Mouse (Mus musculus): Measurements from ENCODE around the gene Alg5. TPM values are rescaled to one million over a fixed set of nuclear protein-coding genes. Genes with fewer than 3 reads are reported as not detected.

Gene Alg5
- total RNA-seq, 1 experiment = 38.1 TPM

DNA sequence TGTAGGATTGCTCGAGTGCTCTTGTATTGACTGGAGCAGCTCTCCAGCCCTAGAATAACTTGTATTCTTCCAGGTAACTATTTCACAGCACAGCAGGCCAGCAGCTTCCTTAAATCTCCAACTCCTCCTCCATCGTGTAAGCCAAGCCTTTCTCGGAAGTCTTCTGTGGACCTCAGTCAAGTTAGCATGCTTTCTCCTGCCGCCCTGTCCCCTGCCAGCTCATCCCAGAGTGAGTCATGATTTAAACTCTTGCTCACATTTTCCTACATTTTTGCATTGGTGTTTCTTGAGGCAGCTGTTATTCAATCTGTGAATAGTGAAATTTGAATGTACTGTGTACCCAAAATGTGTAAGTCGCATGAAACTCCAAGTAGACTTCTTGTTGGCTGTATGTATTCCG, 19.9 kb upstream of the Alg5 start:
- Histone ChIP-seq H3K9ac (ENCODE audit: insufficient read depth, low read depth, low read length, poor library complexity, severe bottlenecking) (no peak overlapping the region), H3K27ac (ENCODE audit: insufficient read depth, low read depth, low read length, poor library complexity, severe bottlenecking) (no peak overlapping the region), H3K9me3 (ENCODE audit: control insufficient read depth, insufficient read depth, low read depth, low read length) (no peaks in the 10 kb centered on the region), H3K4me1 (ENCODE audit: control insufficient read depth in 2 of 2, insufficient read depth in 2 of 2, low read length in 2 of 2, poor library complexity in 1 of 2) (no peaks in the 10 kb centered on the region), H3K36me3 (ENCODE audit: control insufficient read depth, insufficient read depth, low read length, poor library complexity, severe bottlenecking) (peaks cover 35% of the 10 kb centered on the region), H3K4me3 (ENCODE audit: insufficient read depth in 1 of 2, low read depth in 1 of 2, low read length in 2 of 2, poor library complexity in 1 of 2, severe bottlenecking in 1 of 2) (no peak overlapping the region)
- in situ Hi-C loops (cut with MboI; ENCODE audit: low sequenced_read_pairs in 2 of 2, unreplicated experiment in 2 of 2) = no loop called here
- no peak for DNase-seq (ENCODE audit: low read depth, low spot score)
- TF ChIP-seq MAFK (IDR thresholded peaks at IDR 0.05; ENCODE audit: insufficient read depth, low read depth, low read length) (no peak), CHD2 (IDR thresholded peaks at IDR 0.05; ENCODE audit: low read depth, low read length) (no peak), ZNF384 (IDR thresholded peaks at IDR 0.05; ENCODE audit: low read depth, low read length) (no peak), ZC3H11A (IDR thresholded peaks at IDR 0.05; ENCODE audit: borderline replicate concordance, low read depth, low read length) (no peak), HCFC1 (IDR thresholded peaks at IDR 0.05; ENCODE audit: borderline replicate concordance, insufficient read depth, low read length) (no peak)

DNA sequence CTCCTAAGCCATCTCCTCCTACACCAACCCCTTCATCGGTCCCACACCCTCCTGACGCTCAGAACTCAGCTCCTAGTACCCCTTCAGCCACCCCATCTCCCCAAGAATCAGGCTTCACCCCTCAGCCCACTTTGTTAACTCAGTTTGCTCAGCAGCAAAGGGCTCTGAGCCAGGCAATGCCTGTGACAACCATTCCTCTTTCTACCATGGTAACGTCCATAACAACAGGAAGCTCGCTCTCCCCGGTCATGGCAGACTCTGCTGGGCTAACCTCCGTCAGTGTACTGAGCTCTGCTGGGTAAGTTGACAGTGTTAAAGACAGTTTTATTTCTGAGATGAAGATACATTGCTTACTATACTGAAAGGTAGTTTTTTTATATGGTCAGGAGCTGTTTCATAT, 18.0 kb upstream of the Alg5 start:
- in situ Hi-C loops (cut with MboI; ENCODE audit: low sequenced_read_pairs in 2 of 2, unreplicated experiment in 2 of 2) = no loop called here
- TF ChIP-seq CHD2 (IDR thresholded peaks at IDR 0.05; ENCODE audit: low read depth, low read length) = no peak
- no peak for TF ChIP-seq ZNF384 (IDR thresholded peaks at IDR 0.05; ENCODE audit: low read depth, low read length)
- TF ChIP-seq HCFC1 (IDR thresholded peaks at IDR 0.05; ENCODE audit: borderline replicate concordance, insufficient read depth, low read length) = no peak
- TF ChIP-seq ZC3H11A (IDR thresholded peaks at IDR 0.05; ENCODE audit: borderline replicate concordance, low read depth, low read length) = no peak
- no peak for TF ChIP-seq MAFK (IDR thresholded peaks at IDR 0.05; ENCODE audit: insufficient read depth, low read depth, low read length)
- H3K4me1 ChIP-seq (ENCODE audit: control insufficient read depth in 2 of 2, insufficient read depth in 2 of 2, low read length in 2 of 2, poor library complexity in 1 of 2) = no peaks in the 10 kb centered on the region
- no peaks in the 10 kb centered on the region for H3K9me3 ChIP-seq (ENCODE audit: control insufficient read depth, insufficient read depth, low read depth, low read length)
- DNase-seq (ENCODE audit: low read depth, low spot score) = no peak
- H3K27ac ChIP-seq (ENCODE audit: insufficient read depth, low read depth, low read length, poor library complexity, severe bottlenecking) = no peak overlapping the region
- no peak overlapping the region for H3K4me3 ChIP-seq (ENCODE audit: insufficient read depth in 1 of 2, low read depth in 1 of 2, low read length in 2 of 2, poor library complexity in 1 of 2, severe bottlenecking in 1 of 2)
- H3K36me3 ChIP-seq (ENCODE audit: control insufficient read depth, insufficient read depth, low read length, poor library complexity, severe bottlenecking) = peaks cover 27% of the 10 kb centered on the region
- H3K9ac ChIP-seq (ENCODE audit: insufficient read depth, low read depth, low read length, poor library complexity, severe bottlenecking) = no peak overlapping the region

DNA sequence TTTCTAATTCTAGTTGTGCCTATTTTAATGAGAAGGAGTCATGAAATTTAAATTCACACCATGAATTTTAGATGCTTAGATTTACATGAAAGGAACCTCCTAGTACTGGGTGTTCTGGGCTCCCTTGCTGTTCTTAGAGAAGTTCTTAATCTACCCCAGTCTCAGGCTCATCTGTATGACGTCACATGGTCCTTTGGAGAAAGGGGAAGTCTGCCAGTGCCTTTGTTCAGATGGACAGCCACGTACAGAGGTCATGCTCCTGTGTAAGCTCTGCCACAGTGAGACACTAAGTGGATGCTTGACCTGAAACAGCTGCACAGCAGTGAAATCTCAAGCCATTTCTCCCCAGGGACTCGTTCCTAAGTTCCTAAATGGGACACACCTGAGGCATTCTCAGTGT, 16.4 kb upstream of the Alg5 start:
- peaks cover 28% of the 10 kb centered on the region for H3K36me3 ChIP-seq (ENCODE audit: control insufficient read depth, insufficient read depth, low read length, poor library complexity, severe bottlenecking)
- in situ Hi-C loops (cut with MboI; ENCODE audit: low sequenced_read_pairs in 2 of 2, unreplicated experiment in 2 of 2) = no loop called here
- DNase-seq (ENCODE audit: low read depth, low spot score) = no peak
- no peak overlapping the region for H3K9ac ChIP-seq (ENCODE audit: insufficient read depth, low read depth, low read length, poor library complexity, severe bottlenecking)
- H3K9me3 ChIP-seq (ENCODE audit: control insufficient read depth, insufficient read depth, low read depth, low read length) = no peaks in the 10 kb centered on the region
- H3K4me3 ChIP-seq (ENCODE audit: insufficient read depth in 1 of 2, low read depth in 1 of 2, low read length in 2 of 2, poor library complexity in 1 of 2, severe bottlenecking in 1 of 2) = no peak overlapping the region
- H3K4me1 ChIP-seq (ENCODE audit: control insufficient read depth in 2 of 2, insufficient read depth in 2 of 2, low read length in 2 of 2, poor library complexity in 1 of 2) = peaks cover 2 to 6% of the 10 kb centered on the region in 2 experiments; a peak in 1 of 4 replicates
- H3K27ac ChIP-seq (ENCODE audit: insufficient read depth, low read depth, low read length, poor library complexity, severe bottlenecking) = no peak overlapping the region
- TF ChIP-seq HCFC1 (IDR thresholded peaks at IDR 0.05; ENCODE audit: borderline replicate concordance, insufficient read depth, low read length) = no peak
- TF ChIP-seq ZC3H11A (IDR thresholded peaks at IDR 0.05; ENCODE audit: borderline replicate concordance, low read depth, low read length) = no peak
- TF ChIP-seq ZNF384 (IDR thresholded peaks at IDR 0.05; ENCODE audit: low read depth, low read length) = no peak
- TF ChIP-seq MAFK (IDR thresholded peaks at IDR 0.05; ENCODE audit: insufficient read depth, low read depth, low read length) = no peak
- no peak for TF ChIP-seq CHD2 (IDR thresholded peaks at IDR 0.05; ENCODE audit: low read depth, low read length)

DNA sequence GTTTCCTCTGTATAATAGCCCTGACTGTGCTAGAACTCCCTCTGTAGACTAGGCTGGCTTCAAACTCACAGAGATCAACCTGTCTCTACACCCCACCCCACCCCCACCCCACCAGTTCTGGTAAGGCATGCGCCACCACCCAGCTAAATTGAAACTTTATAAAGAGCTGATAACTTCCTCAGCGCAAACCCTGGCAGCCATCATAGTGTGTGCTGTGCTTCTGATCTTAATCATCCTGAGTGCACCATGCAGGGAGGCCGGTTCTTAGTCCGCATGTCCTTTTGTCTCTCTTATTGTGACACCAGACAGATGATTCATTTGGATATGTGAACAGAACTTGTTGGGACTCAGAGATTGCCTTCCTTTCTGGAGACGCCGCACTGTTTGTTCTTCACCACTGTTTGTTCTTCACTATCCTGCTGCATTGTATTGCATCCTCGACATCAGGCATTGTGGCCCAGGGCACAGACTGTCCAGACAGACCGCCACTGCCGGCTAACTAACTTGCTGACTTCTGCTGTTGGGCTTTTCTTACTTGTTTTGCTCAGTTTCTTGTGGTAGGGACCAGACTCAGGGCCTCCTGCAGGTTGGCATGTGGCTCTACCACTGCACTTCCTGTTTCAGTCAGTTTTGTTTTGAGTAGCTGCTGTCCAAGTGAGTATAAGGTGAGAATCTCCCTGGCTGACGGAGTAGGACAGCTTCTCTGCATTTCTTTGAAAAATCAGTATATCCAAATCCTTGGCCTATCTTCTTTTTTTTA, 11.4 kb upstream of the Alg5 start:
- H3K9ac ChIP-seq (ENCODE audit: insufficient read depth, low read depth, low read length, poor library complexity, severe bottlenecking) = no peak overlapping the region

More for the DNA sequence above, 11.4 kb upstream of the Alg5 start:
- TF ChIP-seq ZNF384 (IDR thresholded peaks at IDR 0.05; ENCODE audit: low read depth, low read length) (no peak), CHD2 (IDR thresholded peaks at IDR 0.05; ENCODE audit: low read depth, low read length) (no peak), HCFC1 (IDR thresholded peaks at IDR 0.05; ENCODE audit: borderline replicate concordance, insufficient read depth, low read length) (no peak), ZC3H11A (IDR thresholded peaks at IDR 0.05; ENCODE audit: borderline replicate concordance, low read depth, low read length) (no peak), MAFK (IDR thresholded peaks at IDR 0.05; ENCODE audit: insufficient read depth, low read depth, low read length) (no peak)
- Histone ChIP-seq H3K27ac (ENCODE audit: insufficient read depth, low read depth, low read length, poor library complexity, severe bottlenecking) (no peak overlapping the region), H3K4me3 (ENCODE audit: insufficient read depth in 1 of 2, low read depth in 1 of 2, low read length in 2 of 2, poor library complexity in 1 of 2, severe bottlenecking in 1 of 2) (no peak overlapping the region), H3K36me3 (ENCODE audit: control insufficient read depth, insufficient read depth, low read length, poor library complexity, severe bottlenecking) (peaks cover 25% of the 10 kb centered on the region), H3K9me3 (ENCODE audit: control insufficient read depth, insufficient read depth, low read depth, low read length) (no peaks in the 10 kb centered on the region), H3K4me1 (ENCODE audit: control insufficient read depth in 2 of 2, insufficient read depth in 2 of 2, low read length in 2 of 2, poor library complexity in 1 of 2) (peaks cover 2 to 6% of the 10 kb centered on the region in 2 experiments; a peak in 1 of 4 replicates)
- no peak for DNase-seq (ENCODE audit: low read depth, low spot score)
- in situ Hi-C loops (cut with MboI; ENCODE audit: low sequenced_read_pairs in 2 of 2, unreplicated experiment in 2 of 2) = no loop called here

Measured in ES-E14 (cell line).